Mouse (Mus musculus) heart, adult 2 months (tissue): ENCODE results near the gene Ap2s1.

Experiments used
- CTCF ChIP-seq: fragments of 200-600 bp; IDR thresholded peaks from 2 replicates; pipeline ENCODE4 v1.8.1; 2022; ENCODE audit warnings: antibody characterized with exemption, mild to moderate bottlenecking, moderate library complexity
- EP300 ChIP-seq: fragments of 200-500 bp; IDR thresholded peaks from 2 replicates; pipeline ENCODE4 v1.6.1; 2011; ENCODE audit warnings: low read depth, low read length, control low read depth; ENCODE audit not compliant: insufficient read depth

DNA sequence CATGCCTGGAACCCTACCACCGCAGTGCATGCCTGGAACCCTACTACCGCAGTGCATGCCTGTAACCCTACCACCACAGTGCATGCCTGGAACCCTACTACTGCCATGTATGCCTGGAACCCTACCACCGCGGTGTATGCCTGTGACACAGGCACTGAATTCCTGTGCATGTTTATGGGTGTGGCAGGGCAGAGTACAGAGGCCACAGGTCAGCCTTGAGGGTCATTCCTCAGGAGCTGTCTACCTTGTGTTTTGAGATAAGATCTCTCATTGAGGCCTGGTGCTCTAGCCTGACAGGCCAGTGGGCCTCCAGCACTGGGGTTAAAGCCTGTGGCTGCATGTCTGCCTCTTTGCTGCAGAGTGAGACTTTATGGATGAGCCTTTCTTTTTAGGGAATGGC is 7.2 kb downstream of the Ap2s1 start:
- TF ChIP-seq CTCF (no peak), EP300 (no peak)
